Mouse (Mus musculus): ENCODE data around the gene Nme4. TPM values are rescaled to one million over a fixed set of nuclear protein-coding genes. Genes with fewer than 3 reads are reported as not detected.

Gene Nme4
- polyA plus RNA-seq, 1 experiment from 2014 or later: 23.7 TPM

- ATAC-seq (ENCODE audit: low FRiP score, low TSS enrichment) (no peak), DNase-seq (no peak)
- Histone ChIP-seq H3K36me3 (ENCODE audit: control insufficient read depth, insufficient read depth, low read length) (peaks cover 8% of the 10 kb centered on the region; the same call in 1 of the 2 replicates), H3K4me2 (ENCODE audit: low read length) (no peak overlapping the region), H3K4me3 (replicated peaks; ENCODE audit: low read depth, low read length) (no peak overlapping the region), H3K9me3 (ENCODE audit: control insufficient read depth, low read length) (no peaks in the 10 kb centered on the region), H3K4me1 (ENCODE audit: control insufficient read depth, insufficient read depth, low read length) (no peaks in the 10 kb centered on the region), H3K9ac (replicated peaks; ENCODE audit: low read length) (no peak overlapping the region), H3K27ac (replicated peaks; ENCODE audit: low read depth, low read length) (no peak overlapping the region), H3K27me3 (ENCODE audit: control insufficient read depth, insufficient read depth, low read length) (no peaks in the 10 kb centered on the region)
- WGBS: 49% methylated on average over 2 of the region's 2 CpGs
Measured at GRCm38 (mm10) chr17:26080867-26081266, 14.5 kb downstream of the Nme4 start.

DNA sequence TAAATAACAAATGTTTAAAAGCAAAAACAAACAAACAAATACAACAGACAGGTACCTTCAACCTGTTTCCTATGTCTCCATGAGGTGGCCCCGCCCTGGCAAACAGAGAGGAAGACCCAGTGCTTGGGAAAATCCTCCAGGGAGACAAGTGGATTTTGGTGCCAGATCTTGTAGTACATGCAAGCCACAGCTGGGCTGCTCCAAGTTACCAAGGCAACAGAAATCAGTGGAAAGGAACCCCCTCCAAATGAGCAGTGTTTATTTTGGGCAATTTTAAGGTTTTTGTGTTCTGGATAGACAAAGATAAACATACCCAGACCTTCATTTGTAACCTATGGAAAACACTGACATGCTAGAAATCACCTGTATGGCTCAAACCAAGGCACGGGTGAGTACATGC is 16.6 kb downstream of the Nme4 start:
- peaks cover 8% of the 10 kb centered on the region; the same call in 1 of the 2 replicates for H3K36me3 ChIP-seq (ENCODE audit: control insufficient read depth, insufficient read depth, low read length)
- DNase-seq (no peak), ATAC-seq (ENCODE audit: low FRiP score, low TSS enrichment) (no peak)
- H3K4me3 ChIP-seq (replicated peaks; ENCODE audit: low read depth, low read length): no peak overlapping the region
- WGBS: 73% methylated on average over 2 of the region's 2 CpGs
- H3K4me1 ChIP-seq (ENCODE audit: control insufficient read depth, insufficient read depth, low read length): no peaks in the 10 kb centered on the region
- no peaks in the 10 kb centered on the region for H3K27me3 ChIP-seq (ENCODE audit: control insufficient read depth, insufficient read depth, low read length)
- H3K27ac ChIP-seq (replicated peaks; ENCODE audit: low read depth, low read length): no peak overlapping the region
- no peak overlapping the region for H3K4me2 ChIP-seq (ENCODE audit: low read length)
- H3K9me3 ChIP-seq (ENCODE audit: control insufficient read depth, low read length): no peaks in the 10 kb centered on the region
- no peak overlapping the region for H3K9ac ChIP-seq (replicated peaks; ENCODE audit: low read length)

DNA sequence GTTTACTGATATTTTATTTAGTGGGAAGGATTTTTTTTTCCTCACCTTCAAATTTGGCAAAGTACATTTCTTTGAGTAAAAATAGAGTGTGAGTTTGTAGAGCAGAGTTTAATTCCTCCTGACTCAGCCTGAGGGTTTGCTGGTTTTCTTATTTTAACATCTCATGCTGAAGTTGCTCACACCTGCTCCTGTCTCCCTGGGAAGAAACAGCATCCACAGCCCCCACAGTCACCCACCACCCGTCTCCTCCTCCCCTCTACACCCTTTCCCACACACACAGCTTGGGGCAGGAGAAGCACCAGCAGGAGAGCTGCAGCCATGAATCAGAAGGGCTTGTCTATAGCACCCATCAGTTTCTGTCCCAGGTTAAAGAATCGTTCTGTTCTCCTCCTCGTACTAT is 20.2 kb downstream of the Nme4 start:
- no peak overlapping the region for H3K27ac ChIP-seq (replicated peaks; ENCODE audit: low read depth, low read length)
- no peak overlapping the region for H3K9ac ChIP-seq (replicated peaks; ENCODE audit: low read length)
- H3K27me3 ChIP-seq (ENCODE audit: control insufficient read depth, insufficient read depth, low read length): no peaks in the 10 kb centered on the region
- DNase-seq (no peak), ATAC-seq (ENCODE audit: low FRiP score, low TSS enrichment) (no peak)
- peaks cover under 1% of the 10 kb centered on the region; the same call in 1 of the 2 replicates for H3K4me1 ChIP-seq (ENCODE audit: control insufficient read depth, insufficient read depth, low read length)
- no peak overlapping the region for H3K4me3 ChIP-seq (replicated peaks; ENCODE audit: low read depth, low read length)
- no peaks in the 10 kb centered on the region for H3K9me3 ChIP-seq (ENCODE audit: control insufficient read depth, low read length)
- 64% methylated on average over 3 of the region's 3 CpGs for WGBS
- H3K4me2 ChIP-seq (ENCODE audit: low read length): no peak overlapping the region
- no peaks in the 10 kb centered on the region for H3K36me3 ChIP-seq (ENCODE audit: control insufficient read depth, insufficient read depth, low read length)

DNA sequence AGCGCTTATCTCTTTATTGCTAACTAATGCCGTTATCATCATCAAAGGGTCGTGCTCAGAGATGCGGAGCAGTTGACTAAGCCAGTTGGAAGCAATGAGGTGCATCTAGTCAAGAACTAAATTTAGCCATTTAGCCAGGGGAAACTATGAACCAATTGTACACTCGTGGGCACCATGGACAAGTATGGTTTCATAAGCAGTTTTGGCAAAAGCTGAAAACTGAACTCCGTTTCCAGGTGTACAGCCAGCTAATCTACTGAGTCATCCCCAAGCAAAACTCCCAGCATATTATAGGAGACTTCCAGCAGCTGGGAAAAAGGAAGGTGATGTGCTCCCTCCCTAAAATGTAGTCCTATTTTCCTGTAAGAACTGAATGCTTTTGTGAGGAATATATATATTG is 25.3 kb downstream of the Nme4 start:
- Histone ChIP-seq H3K4me2 (ENCODE audit: low read length) (peak overlapping the region; percentile 100), H3K27me3 (ENCODE audit: control insufficient read depth, insufficient read depth, low read length) (no peaks in the 10 kb centered on the region), H3K36me3 (ENCODE audit: control insufficient read depth, insufficient read depth, low read length) (peaks cover 2% of the 10 kb centered on the region), H3K9me3 (ENCODE audit: control insufficient read depth, low read length) (no peaks in the 10 kb centered on the region), H3K27ac (replicated peaks; ENCODE audit: low read depth, low read length) (no peak overlapping the region), H3K4me3 (replicated peaks; ENCODE audit: low read depth, low read length) (peak overlapping the region; percentile 83), H3K4me1 (ENCODE audit: control insufficient read depth, insufficient read depth, low read length) (peaks cover 26% of the 10 kb centered on the region), H3K9ac (replicated peaks; ENCODE audit: low read length) (0 out of 2 replicates have a peak overlapping the region, but pooled peaks have one; percentile 91)
- DNase-seq (no peak), ATAC-seq (ENCODE audit: low FRiP score, low TSS enrichment) (no peak)
- 39% methylated on average over 6 of the region's 6 CpGs for WGBS

GRCm38 (mm10) chr17:26068831-26069739 is 26.3 kb downstream of the Nme4 start, which contains the start of gene Rab11fip3:
Gene Rab11fip3 (minus strand): TSS chr17:26069555.
- ATAC-seq (ENCODE audit: low FRiP score, low TSS enrichment): peak; percentile 94
- H3K9me3 ChIP-seq (ENCODE audit: control insufficient read depth, low read length): no peaks in the 10 kb centered on the region
- peaks cover 11% of the 10 kb centered on the region for H3K36me3 ChIP-seq (ENCODE audit: control insufficient read depth, insufficient read depth, low read length)
- peak within 1 kb of the TSS; percentile 95 for H3K27ac ChIP-seq (replicated peaks; ENCODE audit: low read depth, low read length)
- peaks cover 37% of the 10 kb centered on the region for H3K4me1 ChIP-seq (ENCODE audit: control insufficient read depth, insufficient read depth, low read length)
- peak within 1 kb of the TSS; percentile 100 for H3K4me2 ChIP-seq (ENCODE audit: low read length)
- peak within 1 kb of the TSS; percentile 91 for H3K9ac ChIP-seq (replicated peaks; ENCODE audit: low read length)
- under 1% methylated on average over 89 of the region's 94 CpGs for WGBS
- peak; percentile 97 for DNase-seq
- H3K4me3 ChIP-seq (replicated peaks; ENCODE audit: low read depth, low read length): peak within 1 kb of the TSS; percentile 83
- no peaks in the 10 kb centered on the region for H3K27me3 ChIP-seq (ENCODE audit: control insufficient read depth, insufficient read depth, low read length)

DNA sequence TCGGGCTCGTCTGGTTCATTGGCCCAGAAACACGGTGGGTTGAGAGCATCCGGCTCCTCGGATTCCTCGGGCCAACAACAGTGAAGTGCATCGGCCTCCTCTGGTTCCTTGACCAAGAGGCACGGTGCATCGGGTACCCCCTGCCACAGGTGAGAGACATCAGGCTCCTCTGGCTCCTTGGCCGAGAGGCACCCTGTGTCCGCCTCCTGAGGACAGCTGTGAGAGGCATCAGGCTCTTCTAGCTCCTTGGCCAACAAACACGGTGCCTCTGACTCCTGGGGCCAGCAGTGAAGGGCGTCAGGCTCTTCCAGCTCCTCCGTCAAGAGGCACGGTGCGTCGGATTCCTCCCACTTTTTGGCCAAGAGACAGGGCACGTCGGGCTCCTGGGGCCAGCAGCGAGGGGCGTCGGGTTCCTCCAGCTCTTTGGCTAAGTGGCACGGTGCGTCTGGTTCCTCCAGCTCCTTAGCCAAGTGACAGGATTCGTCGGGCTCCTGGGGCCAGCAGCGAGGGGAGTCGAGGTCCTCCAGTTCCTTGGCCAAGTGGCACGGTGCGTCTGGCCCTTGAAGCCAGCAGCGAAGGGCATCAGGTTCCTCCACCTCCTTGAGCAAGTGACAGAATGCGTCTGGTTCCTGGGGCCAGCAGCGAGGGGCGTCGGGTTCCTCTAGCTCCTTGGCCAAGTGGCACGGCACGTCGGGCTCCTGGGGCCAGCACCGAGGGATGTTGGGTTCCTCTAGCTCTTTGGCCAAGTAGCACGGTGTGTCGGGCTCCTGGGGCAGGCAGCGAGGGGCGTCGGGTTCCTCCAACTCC is 27.2 kb downstream of the Nme4 start:
- ATAC-seq (ENCODE audit: low FRiP score, low TSS enrichment) (no peak), DNase-seq (peak; percentile 41)
- Histone ChIP-seq H3K9ac (replicated peaks; ENCODE audit: low read length) (peak overlapping the region; percentile 91), H3K4me2 (ENCODE audit: low read length) (peak overlapping the region; percentile 100), H3K27me3 (ENCODE audit: control insufficient read depth, insufficient read depth, low read length) (no peaks in the 10 kb centered on the region), H3K4me1 (ENCODE audit: control insufficient read depth, insufficient read depth, low read length) (peaks cover 38% of the 10 kb centered on the region), H3K27ac (replicated peaks; ENCODE audit: low read depth, low read length) (peak overlapping the region; percentile 95), H3K36me3 (ENCODE audit: control insufficient read depth, insufficient read depth, low read length) (peaks cover 15% of the 10 kb centered on the region), H3K9me3 (ENCODE audit: control insufficient read depth, low read length) (no peaks in the 10 kb centered on the region), H3K4me3 (replicated peaks; ENCODE audit: low read depth, low read length) (peak overlapping the region; percentile 83)
- WGBS: under 1% methylated on average over 44 of the region's 44 CpGs

- Histone ChIP-seq H3K4me3 (replicated peaks; ENCODE audit: low read depth, low read length) (peak overlapping the region; percentile 83), H3K9ac (replicated peaks; ENCODE audit: low read length) (peak overlapping the region; percentile 91), H3K27me3 (ENCODE audit: control insufficient read depth, insufficient read depth, low read length) (no peaks in the 10 kb centered on the region), H3K9me3 (ENCODE audit: control insufficient read depth, low read length) (no peaks in the 10 kb centered on the region), H3K4me1 (ENCODE audit: control insufficient read depth, insufficient read depth, low read length) (peaks cover 38% of the 10 kb centered on the region), H3K27ac (replicated peaks; ENCODE audit: low read depth, low read length) (no peak overlapping the region), H3K36me3 (ENCODE audit: control insufficient read depth, insufficient read depth, low read length) (peaks cover 19% of the 10 kb centered on the region), H3K4me2 (ENCODE audit: low read length) (peak overlapping the region; percentile 100)
- ATAC-seq (ENCODE audit: low FRiP score, low TSS enrichment) (no peak), DNase-seq (no peak)
- WGBS: 92% methylated on average over 7 of the region's 7 CpGs
Measured at GRCm38 (mm10) chr17:26066488-26067020, 28.8 kb downstream of the Nme4 start.

GRCm38 (mm10) chr17:26064916-26065315 is 30.5 kb downstream of the Nme4 start:
- Histone ChIP-seq H3K4me2 (ENCODE audit: low read length) (peak overlapping the region; percentile 100), H3K27ac (replicated peaks; ENCODE audit: low read depth, low read length) (no peak overlapping the region), H3K36me3 (ENCODE audit: control insufficient read depth, insufficient read depth, low read length) (peaks cover 29% of the 10 kb centered on the region), H3K4me1 (ENCODE audit: control insufficient read depth, insufficient read depth, low read length) (peaks cover 39% of the 10 kb centered on the region), H3K9ac (replicated peaks; ENCODE audit: low read length) (no peak overlapping the region), H3K27me3 (ENCODE audit: control insufficient read depth, insufficient read depth, low read length) (no peaks in the 10 kb centered on the region), H3K9me3 (ENCODE audit: control insufficient read depth, low read length) (no peaks in the 10 kb centered on the region), H3K4me3 (replicated peaks; ENCODE audit: low read depth, low read length) (0 out of 2 replicates have a peak overlapping the region, but pooled peaks have one; percentile 0)
- no peak for ATAC-seq (ENCODE audit: low FRiP score, low TSS enrichment)
- no peak for DNase-seq
- 65% methylated on average over 6 of the region's 6 CpGs for WGBS

Data from midbrain, embryonic 14.5 days (tissue).